Mouse (Mus musculus) limb, embryonic 10.5 days (tissue): ENCODE measurements around the gene E330009J07Rik. TPM values are rescaled to one million over a fixed set of nuclear protein-coding genes. Genes with fewer than 3 reads are reported as not detected.

ENCODE experiments used
- DNase-seq: peaks from one replicate; pipeline ENCODE4 v3.0.0-alpha.2; 2017; ENCODE audit warnings: low spot score
- H3K27ac ChIP-seq: fragments of 300-500 bp; sonication (generic); 2 replicates; pipeline ENCODE4 v1.5.1; 2016; ENCODE audit warnings: mild to moderate bottlenecking
- H3K27me3 ChIP-seq: fragments of 300-500 bp; sonication (generic); 2 replicates; pipeline ENCODE4 v1.6.1; 2016; ENCODE audit warnings: low read depth, mild to moderate bottlenecking; ENCODE audit not compliant: poor library complexity, severe bottlenecking
- H3K36me3 ChIP-seq: fragments of 300-500 bp; sonication (generic); 2 replicates; pipeline ENCODE4 v1.6.1; 2016; ENCODE audit warnings: mild to moderate bottlenecking, moderate library complexity
- H3K4me1 ChIP-seq: fragments of 300-500 bp; sonication (generic); 2 replicates; pipeline ENCODE4 v1.6.1; 2016
- H3K4me3 ChIP-seq: fragments of 300-500 bp; sonication (generic); 2 replicates; pipeline ENCODE4 v1.5.1; 2016; ENCODE audit warnings: mild to moderate bottlenecking, moderate library complexity
- H3K9me3 ChIP-seq: fragments of 300-500 bp; sonication (generic); replicated peaks from 2 replicates; pipeline ENCODE4 v1.6.1; 2016; ENCODE audit warnings: mild to moderate bottlenecking
- WGBS: fragments of 180-500 bp; shearing (Covaris S2); methylation state at CpG from one replicate; pipeline ENCODE4 v1.1.7; 2016; 5-methylcytosine and 5-hydroxymethylcytosine counted together
- polyA plus RNA-seq: library from polyadenylated mRNA; unstranded; fragments of >200 nt; fragmentation: Nextera tagmentation; extraction: Ambion mirVana; gene quantifications from 2 replicates; pipeline ENCODE4 v1.2.1, GENCODE M21; 2016

Gene E330009J07Rik
- polyA plus RNA-seq, 1 experiment from 2014 or later = 13.8 TPM

DNA sequence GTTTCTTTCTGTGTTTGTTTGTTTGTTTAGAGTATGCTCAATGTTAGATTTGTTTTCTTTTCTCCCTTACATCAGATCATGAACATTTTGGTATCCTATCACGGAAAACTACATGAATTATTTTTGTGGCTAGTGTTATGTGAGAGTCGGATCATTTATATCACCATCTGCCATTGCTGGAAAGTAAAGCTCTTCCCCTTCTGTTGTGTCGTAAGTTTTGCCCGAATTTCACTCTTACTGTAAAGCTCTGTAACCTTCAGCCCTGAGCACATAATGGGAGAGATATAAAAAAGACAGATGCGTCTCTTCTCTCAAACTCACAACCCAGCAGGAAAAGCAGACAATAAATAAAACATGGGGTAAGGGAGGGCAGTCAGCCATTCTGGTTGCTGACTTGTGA lies 3.0 kb upstream of the E330009J07Rik start, which contains the start of gene Wee2:
Gene Wee2 (plus strand): TSS at position 153 of the 400 bp plus-strand sequence.
- WGBS = 76% methylated on average over 5 of the region's 5 CpGs
- DNase-seq = no peak
- Histone ChIP-seq H3K9me3 (no peaks in the 10 kb centered on the region), H3K27me3 (peaks cover 33% of the 10 kb centered on the region), H3K27ac (no peak within 1 kb of the TSS), H3K4me3 (no peak within 1 kb of the TSS), H3K4me1 (peaks cover 30% of the 10 kb centered on the region), H3K36me3 (no peaks in the 10 kb centered on the region)

DNA sequence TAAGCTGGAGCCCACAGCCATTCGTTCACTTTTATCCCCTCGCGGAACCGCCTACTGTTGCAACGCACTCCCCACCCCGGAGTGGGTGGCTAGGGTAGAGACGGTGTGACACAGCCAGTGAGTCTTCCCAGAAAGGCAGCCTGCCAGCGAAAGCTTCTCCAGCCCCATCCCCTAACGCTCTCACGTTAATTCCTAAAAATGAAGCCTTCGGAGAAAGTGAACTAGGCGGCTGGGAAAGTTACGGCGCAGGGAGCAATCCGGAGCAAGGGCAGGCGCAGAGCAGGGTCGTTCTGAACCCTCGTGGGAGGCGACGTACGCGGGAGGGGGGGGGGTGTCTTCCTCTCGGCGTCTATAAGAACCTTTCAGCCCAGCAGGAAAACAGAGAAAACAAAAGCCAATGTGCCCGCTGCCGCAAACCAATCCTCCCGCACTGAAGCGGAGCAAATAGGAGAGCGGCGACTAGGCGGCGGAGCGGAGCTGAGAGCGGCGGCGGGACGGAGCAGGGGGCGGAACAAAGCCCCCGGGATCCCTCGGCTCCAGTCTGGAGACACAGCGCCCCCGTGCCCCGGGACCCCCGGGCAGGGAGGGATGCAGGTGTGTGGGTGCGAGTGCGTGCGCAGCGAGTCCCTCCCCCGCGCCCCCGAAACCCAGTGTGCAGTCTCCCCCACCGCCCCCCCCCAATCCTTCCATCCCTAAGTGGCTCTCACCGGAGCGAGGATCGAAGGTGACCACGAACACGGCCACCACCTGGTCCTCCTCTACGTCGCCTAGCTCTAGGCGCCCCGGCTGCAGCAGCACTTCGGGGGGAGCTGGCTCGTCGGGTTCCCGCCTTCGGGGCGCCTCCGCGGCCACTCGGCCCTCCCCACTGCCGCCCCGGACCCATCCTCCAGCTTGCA lies 536 bp downstream of the E330009J07Rik start:
- no peaks in the 10 kb centered on the region for H3K36me3 ChIP-seq
- H3K4me3 ChIP-seq = peak overlapping the region; percentile 90
- peaks cover 18% of the 10 kb centered on the region for H3K4me1 ChIP-seq
- H3K27ac ChIP-seq = peak overlapping the region; percentile 95
- H3K9me3 ChIP-seq = no peaks in the 10 kb centered on the region
- peaks cover 33% of the 10 kb centered on the region for H3K27me3 ChIP-seq
- WGBS = under 1% methylated on average over 72 of the region's 72 CpGs
- DNase-seq = peak; percentile 77

DNA sequence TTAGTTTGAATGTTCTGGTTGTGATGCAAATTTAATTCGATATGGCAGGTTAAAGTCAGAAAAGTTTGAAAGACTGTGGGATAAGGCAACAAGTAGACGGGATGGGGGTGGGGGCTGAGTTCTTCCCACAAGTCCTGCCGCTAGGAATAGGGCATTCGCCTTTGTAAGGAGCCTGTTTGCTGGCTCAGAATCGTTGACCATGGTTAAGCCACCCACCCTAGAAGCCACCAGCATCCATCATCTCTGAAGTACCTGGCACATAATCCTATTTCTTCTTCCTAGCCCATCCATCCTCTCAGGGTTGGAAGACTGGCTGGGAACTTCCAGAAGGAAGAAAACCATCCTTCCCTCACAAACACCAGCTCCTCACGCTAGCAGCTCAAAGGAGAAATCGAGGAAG lies 1.2 kb downstream of the E330009J07Rik start:
- 13% methylated on average over 7 of the region's 7 CpGs for WGBS
- no peak for DNase-seq
- H3K36me3 ChIP-seq = no peaks in the 10 kb centered on the region
- H3K27me3 ChIP-seq = peaks cover 31% of the 10 kb centered on the region
- H3K27ac ChIP-seq = peak overlapping the region; percentile 95
- peaks cover 18% of the 10 kb centered on the region for H3K4me1 ChIP-seq
- H3K9me3 ChIP-seq = no peaks in the 10 kb centered on the region
- peak overlapping the region; percentile 90 for H3K4me3 ChIP-seq

DNA sequence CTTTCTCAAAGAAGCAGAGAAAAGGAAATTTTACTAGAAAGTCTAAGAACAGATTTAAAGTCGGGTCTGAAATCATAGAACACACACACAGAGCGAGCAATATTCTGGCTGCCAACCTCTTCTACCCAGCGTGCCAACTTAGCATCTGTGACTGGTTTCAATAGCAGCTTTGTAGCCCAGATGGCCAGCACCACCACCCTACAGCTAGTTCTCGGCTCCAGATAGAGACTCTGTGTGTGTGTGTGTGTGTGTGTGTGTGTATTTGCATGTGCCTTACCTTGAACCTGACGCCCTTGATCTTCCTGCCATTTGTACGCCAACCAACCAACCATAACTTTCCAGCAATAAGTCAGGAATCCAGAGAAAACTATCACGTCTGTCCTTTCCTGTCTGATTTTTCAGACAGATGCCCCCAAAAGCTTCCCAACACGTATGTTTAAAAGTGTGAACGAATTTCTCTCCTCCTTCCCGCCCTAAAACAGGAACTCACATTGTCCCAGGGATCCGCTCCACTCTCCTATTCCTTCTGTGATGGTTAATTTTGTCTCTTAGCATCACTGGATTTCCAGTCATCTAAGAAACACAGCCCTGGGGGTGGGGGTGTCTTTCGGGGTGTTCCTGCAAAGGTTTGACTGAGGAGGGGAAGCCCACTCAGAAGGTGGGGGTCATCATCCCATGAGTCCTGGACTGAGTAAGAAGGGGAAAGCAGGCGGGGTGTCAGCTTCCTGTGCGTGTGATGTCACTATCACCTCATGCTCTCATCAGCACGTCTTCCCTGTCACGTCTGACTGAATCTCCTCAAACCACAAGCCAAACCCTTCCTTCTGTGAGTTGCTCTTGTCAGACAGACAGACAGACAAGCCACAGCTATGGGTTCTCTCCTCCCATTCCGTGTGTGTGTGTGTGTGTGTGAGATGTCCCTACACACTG lies 3.3 kb downstream of the E330009J07Rik start:
- Histone ChIP-seq H3K27ac (no peak overlapping the region), H3K4me1 (peaks cover 18% of the 10 kb centered on the region), H3K9me3 (no peaks in the 10 kb centered on the region), H3K36me3 (no peaks in the 10 kb centered on the region), H3K4me3 (no peak overlapping the region), H3K27me3 (peaks cover 13% of the 10 kb centered on the region)
- 92% methylated on average over 17 of the region's 17 CpGs for WGBS
- DNase-seq = no peak

DNA sequence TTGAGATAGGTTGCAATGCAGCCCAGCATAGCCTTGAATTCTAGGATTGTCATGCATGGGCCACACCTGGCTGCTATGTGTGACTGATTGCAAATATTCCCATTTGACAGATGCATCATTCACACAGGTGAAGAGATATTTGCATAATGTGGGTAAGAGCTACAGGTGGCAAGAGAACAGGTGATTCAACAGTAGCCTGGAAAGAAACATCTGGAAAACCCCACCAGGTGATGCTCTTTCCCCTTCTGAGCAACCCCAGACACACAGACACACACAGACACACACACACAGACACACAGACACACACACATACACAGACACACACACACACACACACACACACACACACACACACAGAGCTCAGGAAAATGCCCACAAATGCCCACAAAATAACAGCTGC lies 4.1 kb downstream of the E330009J07Rik start:
- DNase-seq = no peak
- peaks cover 18% of the 10 kb centered on the region for H3K4me1 ChIP-seq
- H3K27ac ChIP-seq = no peak overlapping the region
- no peak overlapping the region for H3K4me3 ChIP-seq
- H3K27me3 ChIP-seq = peaks cover 5% of the 10 kb centered on the region; the same call in 1 of the 2 replicates
- H3K36me3 ChIP-seq = no peaks in the 10 kb centered on the region
- no peaks in the 10 kb centered on the region for H3K9me3 ChIP-seq

DNA sequence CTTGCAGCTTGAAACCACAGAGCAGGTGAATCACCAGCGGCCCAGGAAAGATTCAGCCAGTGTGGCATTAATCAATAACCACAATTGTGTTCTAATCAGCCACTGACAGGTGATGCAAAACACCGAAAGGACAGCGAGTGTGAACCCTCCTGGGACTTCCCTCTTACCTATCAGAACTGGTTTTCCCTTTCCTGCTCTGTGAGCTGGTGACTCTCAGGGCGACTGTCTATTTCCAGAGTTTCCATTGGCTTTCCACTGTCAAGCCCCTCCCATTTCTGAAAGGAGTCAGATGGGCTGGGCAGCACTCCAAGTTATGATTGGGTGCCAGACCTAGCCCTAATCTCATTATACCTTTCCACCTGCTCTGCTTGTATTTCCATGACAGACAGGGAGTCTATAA lies 4.6 kb downstream of the E330009J07Rik start:
- 0 out of 2 replicates have a peak, but pooled peaks cover under 1% of the 10 kb centered on the region for H3K27me3 ChIP-seq
- peaks cover 18% of the 10 kb centered on the region for H3K4me1 ChIP-seq
- H3K9me3 ChIP-seq = no peaks in the 10 kb centered on the region
- no peaks in the 10 kb centered on the region for H3K36me3 ChIP-seq
- WGBS = 62% methylated on average over 4 of the region's 4 CpGs
- no peak overlapping the region for H3K27ac ChIP-seq
- H3K4me3 ChIP-seq = no peak overlapping the region
- no peak for DNase-seq

DNA sequence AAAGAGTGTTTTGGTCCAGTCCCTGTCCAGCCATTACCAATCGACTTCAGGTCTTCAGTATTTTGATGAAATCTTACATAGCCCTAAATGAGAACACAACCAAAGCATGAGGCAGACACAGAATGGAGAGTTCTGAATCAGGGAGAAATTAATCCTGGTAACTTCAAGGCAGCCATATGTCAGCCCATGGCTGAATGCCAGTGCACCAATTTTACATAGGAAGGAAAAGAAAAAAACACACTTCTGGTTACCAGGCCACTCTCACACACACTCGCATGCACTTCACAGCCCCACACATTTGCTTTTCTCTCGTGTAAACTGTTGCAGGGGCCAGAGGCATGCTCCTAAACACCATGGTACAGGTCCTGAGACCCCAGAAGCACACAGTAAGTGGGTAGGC lies 5.1 kb downstream of the E330009J07Rik start:
- WGBS = 91% methylated on average over 3 of the region's 3 CpGs
- peaks cover 13% of the 10 kb centered on the region for H3K4me1 ChIP-seq
- no peak overlapping the region for H3K27ac ChIP-seq
- H3K9me3 ChIP-seq = no peaks in the 10 kb centered on the region
- H3K27me3 ChIP-seq = no peaks in the 10 kb centered on the region
- DNase-seq = no peak
- no peaks in the 10 kb centered on the region for H3K36me3 ChIP-seq
- no peak overlapping the region for H3K4me3 ChIP-seq

DNA sequence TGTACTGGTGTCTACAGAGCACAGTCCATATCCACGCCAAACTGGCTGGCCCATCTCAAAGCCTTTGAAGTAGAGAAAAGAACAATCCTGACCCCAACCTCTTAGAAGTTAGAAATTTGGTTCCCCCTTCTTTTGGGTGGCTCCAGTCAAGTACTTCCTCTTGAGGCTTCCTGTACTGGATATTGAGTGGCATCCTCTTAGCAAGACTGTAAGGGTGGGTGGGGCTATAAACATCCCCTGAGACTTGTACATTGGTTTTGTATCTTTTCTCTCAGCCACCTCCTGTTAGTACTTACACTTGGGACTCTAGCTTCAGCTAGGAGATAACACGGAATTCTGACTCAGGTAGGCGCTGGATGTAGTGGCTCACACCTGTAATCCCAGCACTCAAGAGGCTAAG lies 5.7 kb downstream of the E330009J07Rik start:
- Histone ChIP-seq H3K36me3 (no peaks in the 10 kb centered on the region), H3K4me1 (peaks cover 11% of the 10 kb centered on the region), H3K4me3 (no peak overlapping the region), H3K27ac (no peak overlapping the region), H3K9me3 (no peaks in the 10 kb centered on the region), H3K27me3 (no peaks in the 10 kb centered on the region)
- 91% methylated on average over 3 of the region's 3 CpGs for WGBS
- no peak for DNase-seq

DNA sequence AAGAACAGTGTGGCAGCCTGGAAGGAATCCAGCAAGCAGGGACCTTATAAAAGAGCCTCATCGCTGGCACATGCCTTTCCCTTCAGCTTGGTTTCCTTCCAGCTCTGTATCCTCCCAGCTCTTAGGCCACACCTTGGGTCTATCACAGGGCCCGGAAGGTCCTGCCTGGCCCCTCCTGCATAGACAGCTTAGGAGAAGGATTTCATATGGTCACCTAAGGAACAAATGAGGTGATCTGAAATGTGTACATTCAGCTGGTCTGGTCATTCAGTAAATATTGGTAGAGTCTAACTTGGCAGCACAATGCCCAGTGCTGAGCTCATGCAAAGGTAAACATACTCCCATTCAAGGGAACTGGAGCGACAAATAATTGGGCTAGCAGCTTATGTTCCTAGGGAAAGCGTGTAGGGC lies 6.4 kb downstream of the E330009J07Rik start:
- H3K4me3 ChIP-seq = no peak overlapping the region
- WGBS = 90% methylated on average over 4 of the region's 4 CpGs

DNA sequence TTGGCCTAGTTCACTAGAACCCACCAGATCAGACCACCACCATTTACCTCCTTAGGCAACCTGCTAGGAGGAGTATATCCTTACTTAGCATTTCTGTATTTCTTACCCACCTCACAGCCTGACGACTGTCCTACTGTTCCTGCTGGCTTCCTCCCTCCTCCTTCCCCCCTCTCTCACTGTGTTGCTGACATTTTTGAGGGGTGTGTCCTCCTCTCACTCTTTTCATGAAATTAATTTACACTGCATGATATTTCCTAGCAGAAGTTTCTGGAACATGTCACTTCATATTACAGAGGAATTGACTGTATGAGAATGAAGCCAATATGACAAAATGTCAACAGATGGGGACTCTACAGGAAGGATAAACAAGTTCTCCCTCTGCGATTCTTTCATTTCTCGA lies 7.2 kb downstream of the E330009J07Rik start:
- H3K27me3 ChIP-seq = no peaks in the 10 kb centered on the region

More for the DNA sequence above, 6.4 kb downstream of the E330009J07Rik start:
- Histone ChIP-seq H3K36me3 (no peaks in the 10 kb centered on the region), H3K4me1 (peaks cover 5% of the 10 kb centered on the region), H3K9me3 (no peaks in the 10 kb centered on the region), H3K27ac (no peak overlapping the region), H3K27me3 (no peaks in the 10 kb centered on the region)
- no peak for DNase-seq

DNA sequence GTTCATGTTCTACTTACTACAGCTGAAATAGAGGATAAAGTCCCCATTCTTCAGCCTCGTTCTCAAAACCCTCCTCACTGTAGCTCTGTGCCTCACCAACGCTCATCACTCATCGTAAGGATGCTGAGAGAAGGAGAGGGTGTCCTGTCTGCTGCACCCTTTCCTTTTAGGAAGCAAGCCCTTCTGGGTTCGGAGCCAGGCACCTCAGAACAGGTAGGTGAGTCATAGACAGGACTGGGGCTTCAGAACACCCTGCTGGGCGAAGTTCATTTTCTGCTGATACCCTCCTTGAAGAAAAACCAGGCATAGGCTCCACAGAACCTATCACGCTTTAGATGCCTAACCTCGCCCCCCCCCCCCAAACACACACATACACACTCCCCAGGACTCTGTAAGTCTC lies 8.5 kb downstream of the E330009J07Rik start:
- peaks cover 2% of the 10 kb centered on the region; the same call in 1 of the 2 replicates for H3K36me3 ChIP-seq
- no peak overlapping the region for H3K27ac ChIP-seq
- DNase-seq = no peak
- H3K4me1 ChIP-seq = no peaks in the 10 kb centered on the region
- H3K4me3 ChIP-seq = no peak overlapping the region
- WGBS = 92% methylated on average over 7 of the region's 7 CpGs
- no peaks in the 10 kb centered on the region for H3K9me3 ChIP-seq
- no peaks in the 10 kb centered on the region for H3K27me3 ChIP-seq

More for the DNA sequence above, 7.2 kb downstream of the E330009J07Rik start:
- no peaks in the 10 kb centered on the region for H3K36me3 ChIP-seq
- no peak overlapping the region for H3K27ac ChIP-seq
- DNase-seq = no peak
- H3K4me3 ChIP-seq = no peak overlapping the region
- 79% methylated on average over 3 of the region's 3 CpGs for WGBS
- H3K4me1 ChIP-seq = no peaks in the 10 kb centered on the region
- no peaks in the 10 kb centered on the region for H3K9me3 ChIP-seq

DNA sequence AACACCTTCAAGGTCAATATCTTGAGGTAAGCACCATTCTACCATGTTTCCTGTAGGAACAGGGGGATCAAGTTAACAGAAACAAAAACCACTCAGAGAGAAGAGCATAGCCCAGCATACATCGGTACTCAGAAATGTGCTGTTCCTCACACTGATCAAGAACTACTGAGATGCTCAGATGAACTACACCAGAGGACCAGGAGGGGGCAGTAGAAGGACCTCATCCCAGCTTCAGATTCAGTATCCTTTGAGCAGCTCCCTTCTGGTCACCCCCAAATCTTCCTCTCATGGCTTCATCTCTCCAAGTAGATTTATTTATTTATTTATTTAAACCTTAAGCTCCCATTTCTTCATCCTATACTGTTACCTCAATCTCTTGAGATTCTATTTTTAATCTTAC lies 12.2 kb downstream of the E330009J07Rik start:
- DNase-seq = no peak
- H3K4me3 ChIP-seq = no peak overlapping the region
- H3K27ac ChIP-seq = no peak overlapping the region
- WGBS = 72% methylated on average over 1 of the region's 1 CpGs
- peaks cover 21% of the 10 kb centered on the region for H3K36me3 ChIP-seq
- no peaks in the 10 kb centered on the region for H3K27me3 ChIP-seq
- no peaks in the 10 kb centered on the region for H3K4me1 ChIP-seq
- no peaks in the 10 kb centered on the region for H3K9me3 ChIP-seq

DNA sequence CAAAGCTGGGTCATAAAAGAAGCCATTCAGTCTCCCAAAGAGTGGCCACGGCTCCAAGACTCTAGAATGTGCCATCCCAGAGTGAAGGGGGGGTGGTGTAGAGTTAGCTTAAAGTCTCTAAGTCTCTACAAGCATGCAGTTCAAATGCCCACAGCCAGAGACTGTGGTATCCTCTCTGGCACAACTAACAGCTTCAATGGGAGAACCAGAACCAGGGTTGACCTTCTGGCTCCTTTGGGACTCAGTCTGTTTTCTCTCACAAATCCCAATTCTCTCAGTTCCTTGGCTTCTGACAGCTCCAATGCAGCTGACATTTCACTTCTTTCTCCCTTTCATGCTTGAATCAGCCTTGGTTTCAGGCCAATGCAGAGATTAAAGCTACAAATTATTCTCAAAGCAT lies 12.9 kb downstream of the E330009J07Rik start:
- Histone ChIP-seq H3K36me3 (peaks cover 26% of the 10 kb centered on the region), H3K9me3 (no peaks in the 10 kb centered on the region), H3K27ac (no peak overlapping the region), H3K4me1 (no peaks in the 10 kb centered on the region), H3K4me3 (no peak overlapping the region), H3K27me3 (no peaks in the 10 kb centered on the region)
- DNase-seq = no peak
- WGBS = 88% methylated on average over 1 of the region's 1 CpGs
